Mouse (Mus musculus) cerebral cortex, adult 2 months (tissue): ENCODE results near the gene Psma7.

Experiments used
- WGBS: fragments of 180-500 bp; shearing (Covaris S2); methylation state at CpG from one replicate; pipeline ENCODE4 v1.1.7; 2018; 5-methylcytosine and 5-hydroxymethylcytosine counted together

The Psma7 gene

DNA sequence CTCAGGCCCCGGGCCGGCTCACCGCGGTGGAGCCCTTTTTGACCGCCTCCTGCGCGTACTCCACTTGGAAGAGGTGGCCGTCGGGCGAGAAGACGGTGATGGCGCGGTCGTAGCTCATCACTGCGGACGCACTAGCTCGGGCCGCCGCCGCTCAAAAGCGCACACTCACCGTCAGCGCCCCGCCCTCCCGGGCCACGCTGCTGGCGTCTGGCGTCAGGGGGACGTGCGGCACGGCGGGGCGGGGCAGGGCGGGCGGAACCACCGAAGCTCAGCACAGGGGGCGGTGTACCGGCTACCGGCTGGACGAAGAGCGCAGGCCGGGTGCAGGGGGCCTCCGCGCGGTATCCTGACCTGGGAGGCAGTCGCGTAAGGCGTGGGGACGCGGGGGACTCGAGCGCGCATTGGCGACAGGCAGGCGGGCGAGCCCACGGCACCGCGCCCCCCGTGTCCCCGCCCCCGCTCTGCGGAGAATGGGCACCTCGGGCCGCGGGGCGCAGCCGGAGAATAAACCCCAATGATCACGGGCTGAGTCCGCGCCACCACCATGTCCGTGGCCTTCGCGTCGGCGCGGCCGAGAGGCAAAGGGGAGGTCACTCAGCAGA is at the start of gene Psma7, which contains the start of gene Ss18l1:
Psma7 (minus strand) TSS at position 178 of the 602 bp plus-strand sequence.
Ss18l1 (plus strand) TSS at position 254 of the 602 bp plus-strand sequence.
- WGBS: under 1% methylated on average over 76 of the region's 78 CpGs

DNA sequence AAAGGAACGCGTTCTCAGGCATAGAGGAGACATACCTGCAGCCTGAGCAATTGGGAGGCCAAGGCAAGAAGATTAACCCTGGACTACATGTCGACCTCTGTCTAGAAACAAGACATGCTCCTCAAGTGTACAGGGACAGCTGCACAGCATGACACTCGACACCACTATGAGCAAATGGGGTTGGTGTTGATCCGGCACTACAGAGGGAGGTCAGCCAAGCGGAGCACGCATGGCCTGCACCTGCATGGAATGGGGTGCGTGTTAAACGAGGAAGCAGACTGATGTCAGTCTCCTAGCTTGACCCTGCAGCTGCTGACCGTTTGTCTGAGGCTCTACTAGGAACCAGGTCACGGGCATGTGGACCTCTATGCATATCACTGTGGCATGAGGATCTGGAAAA is 48.1 kb upstream of the Psma7 start:
- 77% methylated on average over 11 of the region's 11 CpGs for WGBS

DNA sequence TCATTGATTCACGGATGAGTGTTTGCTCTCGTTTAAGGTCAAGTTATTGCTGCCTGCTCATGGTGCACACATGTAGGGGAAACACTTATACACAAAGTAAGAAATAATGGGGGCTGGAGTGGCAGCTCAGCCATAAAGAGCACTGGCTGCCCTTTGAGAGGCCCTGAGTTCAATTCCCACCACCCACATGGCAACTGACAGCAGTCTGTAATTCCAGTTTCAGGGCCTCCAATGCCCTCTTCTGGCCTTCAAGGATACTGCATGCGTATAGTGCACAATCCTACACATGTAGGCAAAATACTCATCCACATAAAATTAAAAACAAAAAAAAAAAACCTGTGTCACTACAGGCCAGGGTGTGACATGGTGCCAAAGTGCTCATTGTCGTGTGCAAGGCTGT is 45.2 kb upstream of the Psma7 start:
- 90% methylated on average over 4 of the region's 4 CpGs for WGBS

DNA sequence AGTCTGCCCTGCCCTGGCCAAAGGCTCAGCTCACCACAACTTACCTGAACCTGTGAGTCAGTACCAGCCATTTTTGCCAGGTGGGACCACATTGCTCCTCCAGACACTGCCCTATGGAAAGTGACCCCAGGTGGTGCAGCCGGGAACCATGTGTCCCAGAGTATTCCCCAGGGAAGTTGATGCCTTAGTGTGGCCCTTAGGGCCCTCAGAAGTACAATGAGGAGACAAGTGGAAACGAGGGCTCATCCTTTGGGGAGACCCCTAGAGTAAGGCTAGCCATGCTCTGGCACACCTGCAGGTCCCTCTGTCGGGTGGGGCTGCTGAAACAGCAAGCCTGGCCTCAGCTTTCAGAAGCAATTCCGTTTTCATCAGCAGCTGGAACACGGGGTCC is 44.4 kb upstream of the Psma7 start:
- 83% methylated on average over 5 of the region's 5 CpGs for WGBS

DNA sequence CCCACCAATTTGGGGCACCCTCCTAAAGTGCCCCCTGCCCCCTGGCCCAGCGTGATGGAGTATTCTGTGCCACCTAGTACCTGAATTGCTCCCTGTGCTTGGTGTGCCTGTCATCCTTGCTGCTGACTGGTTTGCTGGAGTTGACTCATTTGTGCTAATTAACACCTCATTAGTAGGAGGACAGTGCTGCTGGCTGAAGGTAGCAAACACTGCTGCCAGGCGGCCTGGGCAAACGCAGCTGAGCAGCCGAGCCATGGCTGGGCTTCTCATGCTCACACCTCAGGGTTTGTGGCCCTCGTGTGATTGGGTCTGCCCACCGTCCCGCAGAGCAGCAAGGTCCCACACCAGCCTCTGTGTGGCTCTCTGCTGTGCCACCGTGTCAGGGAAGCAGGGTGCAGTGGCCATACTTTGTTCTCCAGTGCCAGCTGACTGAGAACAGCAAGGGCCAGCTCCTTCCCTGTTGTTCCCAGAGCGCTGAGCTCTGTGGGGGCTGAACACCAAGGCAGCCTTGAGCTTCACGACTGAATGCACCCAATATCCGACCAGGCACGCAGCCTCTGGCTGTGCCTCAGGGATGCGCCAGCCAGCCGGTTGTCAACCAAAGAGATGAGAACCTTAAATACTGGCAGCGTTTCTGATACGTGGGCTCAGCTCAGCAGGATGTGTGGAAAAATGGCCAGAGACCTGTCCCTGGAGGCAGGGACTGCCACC is 43.8 kb upstream of the Psma7 start:
- WGBS: 56% methylated on average over 16 of the region's 16 CpGs

DNA sequence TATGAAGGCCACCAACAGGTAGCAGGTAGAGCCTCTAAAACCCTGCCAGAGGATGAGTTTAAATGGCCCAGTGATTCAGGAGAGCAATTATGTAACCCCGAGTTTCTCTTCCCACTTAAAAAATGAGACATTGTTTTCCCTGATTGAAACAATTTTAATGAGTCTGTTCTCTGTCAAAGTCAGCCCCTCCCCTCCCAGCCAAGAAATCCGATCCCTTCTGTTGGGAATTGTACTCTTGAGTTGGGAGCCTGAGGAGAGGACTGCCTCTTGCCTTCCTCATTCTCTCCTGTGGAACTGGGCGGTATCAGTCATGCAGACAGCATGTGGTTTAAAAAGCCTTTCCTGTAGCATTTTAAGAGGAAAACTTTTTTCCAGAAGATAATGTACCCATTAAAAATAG is 42.3 kb upstream of the Psma7 start:
- 47% methylated on average over 3 of the region's 3 CpGs for WGBS

DNA sequence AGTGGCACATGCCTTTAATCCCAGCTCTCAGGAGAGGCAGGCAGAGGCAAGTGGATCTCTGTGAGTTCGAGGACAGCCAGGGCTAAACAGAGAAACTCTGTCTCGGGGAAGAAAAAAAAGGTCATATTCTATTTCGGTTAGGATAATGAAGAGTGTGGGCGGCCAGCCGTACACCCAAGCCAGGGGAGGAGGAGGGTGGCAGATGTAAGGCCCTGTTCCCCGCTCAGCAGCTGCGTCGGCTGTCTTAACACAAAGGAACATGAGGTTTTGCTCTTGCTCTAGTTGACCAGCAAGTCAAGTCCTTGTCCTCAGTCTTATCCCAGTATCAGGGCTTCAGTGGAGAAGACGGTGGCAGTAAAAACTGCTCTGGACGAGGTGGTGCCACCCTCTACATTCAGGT is 40.8 kb upstream of the Psma7 start:
- 64% methylated on average over 10 of the region's 10 CpGs for WGBS

DNA sequence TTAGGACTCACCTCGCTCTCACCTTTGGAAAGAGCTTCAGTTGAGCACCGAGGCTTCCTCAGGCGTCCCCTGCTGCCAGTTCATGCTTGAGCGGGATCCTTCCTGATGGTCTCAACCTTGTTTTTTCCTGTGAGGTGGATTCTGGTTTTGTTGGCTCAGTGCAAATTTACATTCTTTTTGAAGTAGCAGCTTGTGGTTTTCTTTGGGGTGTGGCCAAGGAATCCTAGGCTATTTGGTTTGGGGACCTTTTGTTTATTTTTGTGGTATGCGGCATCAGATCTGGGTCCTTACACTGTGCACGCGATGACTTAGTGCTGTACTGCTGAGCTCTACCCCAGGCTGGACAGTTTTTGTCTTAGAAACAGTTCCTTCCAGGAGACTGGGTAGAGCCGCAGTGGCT is 38.4 kb upstream of the Psma7 start:
- WGBS: 74% methylated on average over 8 of the region's 8 CpGs

DNA sequence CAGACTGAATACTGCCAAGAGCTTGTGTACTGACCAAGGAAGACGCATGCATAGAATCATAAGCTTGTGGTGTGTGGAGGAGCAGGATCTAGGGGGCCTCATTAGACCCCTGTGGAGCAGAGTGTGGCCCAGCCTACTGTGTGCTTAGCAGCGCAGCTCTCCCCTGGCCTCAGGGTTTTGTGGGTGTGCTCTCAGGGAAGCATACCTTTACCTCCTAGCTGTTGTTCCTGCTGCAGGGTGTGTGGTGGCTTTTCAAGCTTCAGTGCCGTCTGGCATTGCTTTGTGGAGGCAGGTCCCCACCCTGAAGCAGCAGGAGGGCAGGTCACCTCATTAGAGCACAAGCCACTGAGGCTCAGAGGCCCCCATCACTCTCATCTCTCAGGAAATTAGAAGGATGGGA is 35.4 kb upstream of the Psma7 start:
- WGBS: 87% methylated on average over 3 of the region's 3 CpGs

DNA sequence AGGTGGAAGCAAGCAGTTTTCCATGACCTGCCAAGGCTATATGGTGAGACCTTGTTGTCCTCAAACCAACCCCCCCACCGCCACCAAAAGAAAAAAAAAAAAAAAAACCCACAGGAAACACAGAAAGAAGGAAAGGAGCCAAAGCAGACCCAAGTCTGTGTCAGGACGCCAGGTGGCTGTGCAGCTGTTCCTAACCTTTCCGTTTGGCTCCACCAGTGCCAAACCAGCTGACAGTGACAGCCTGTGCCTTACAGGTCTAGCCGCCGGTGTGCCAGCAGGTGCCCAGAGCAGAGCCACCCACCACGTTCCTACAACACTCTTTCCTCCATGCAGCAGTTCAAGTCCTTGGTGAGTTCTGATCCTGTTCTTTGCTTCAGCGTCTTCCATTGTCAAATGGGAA is 30.7 kb upstream of the Psma7 start:
- 87% methylated on average over 7 of the region's 7 CpGs for WGBS

DNA sequence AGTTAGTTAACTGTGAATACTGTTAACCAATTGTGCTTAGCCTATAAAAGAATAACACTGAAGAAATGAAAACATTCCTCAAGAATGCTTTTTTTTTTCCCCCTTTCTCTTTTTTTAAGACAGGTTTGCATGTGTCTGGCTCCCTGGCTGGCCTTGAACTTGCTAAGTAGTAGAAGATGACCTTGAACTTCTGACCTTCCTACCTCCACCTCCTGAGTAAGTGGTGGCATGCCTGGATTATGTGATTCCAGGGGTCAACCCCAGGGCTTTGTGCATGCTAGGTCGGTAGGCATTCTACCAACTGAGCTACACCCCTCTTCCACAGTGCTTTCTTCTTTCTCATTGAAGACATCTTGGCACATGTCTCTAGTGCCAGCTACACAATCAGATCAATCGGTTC is 29.4 kb upstream of the Psma7 start:
- WGBS: 84% methylated on average over 2 of the region's 2 CpGs

DNA sequence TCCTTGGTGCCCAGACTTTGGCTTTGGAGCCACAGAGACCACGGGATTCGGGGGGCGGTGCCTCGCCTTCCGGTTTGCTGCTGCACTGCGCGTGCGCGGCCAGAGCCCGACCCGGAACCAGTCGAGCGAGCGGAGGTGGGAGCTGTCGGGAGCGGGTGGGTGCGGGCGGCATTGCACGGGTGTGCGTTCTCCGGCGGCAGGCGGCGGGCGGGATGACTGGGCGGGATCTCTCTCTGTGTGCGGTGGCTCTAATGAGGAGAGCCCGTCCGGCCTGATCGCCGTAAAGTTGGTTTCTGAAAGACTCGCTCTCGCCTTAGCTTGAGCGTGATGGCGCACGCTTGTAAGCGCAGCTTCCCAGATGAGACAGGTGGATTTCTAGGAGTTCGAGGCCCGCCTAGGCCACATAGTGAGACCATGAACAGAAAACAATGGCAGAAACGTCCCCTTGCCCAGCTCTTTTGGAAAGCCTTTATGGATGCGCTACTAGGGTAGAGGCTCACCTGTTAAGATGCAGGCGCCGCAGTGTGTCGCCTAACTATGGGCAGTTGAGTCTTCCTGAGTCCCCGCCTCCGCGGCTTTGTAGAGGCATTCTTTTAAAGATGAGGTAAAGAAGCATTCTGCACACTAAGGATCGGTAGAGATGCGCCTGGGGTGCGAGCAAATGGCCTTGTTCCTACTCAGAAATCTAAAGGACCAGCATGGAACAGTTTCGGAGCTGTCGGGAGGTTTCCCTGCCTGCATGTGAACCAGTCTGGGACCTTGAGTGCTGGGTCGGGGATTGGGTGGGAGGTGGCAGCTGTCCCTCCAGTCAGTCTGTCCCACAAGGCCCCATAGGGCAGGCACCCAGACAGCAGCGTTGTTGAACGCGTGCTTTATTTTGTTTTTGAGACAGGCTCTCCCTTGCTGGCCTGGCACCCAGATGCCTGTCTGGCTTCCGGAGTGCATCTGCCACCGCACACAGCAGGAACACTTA is 28.5 kb upstream of the Psma7 start, which contains the start of gene Mtg2:
Mtg2 (plus strand) TSS at position 108 of the 973 bp plus-strand sequence.
- 1% methylated on average over 58 of the region's 58 CpGs for WGBS

DNA sequence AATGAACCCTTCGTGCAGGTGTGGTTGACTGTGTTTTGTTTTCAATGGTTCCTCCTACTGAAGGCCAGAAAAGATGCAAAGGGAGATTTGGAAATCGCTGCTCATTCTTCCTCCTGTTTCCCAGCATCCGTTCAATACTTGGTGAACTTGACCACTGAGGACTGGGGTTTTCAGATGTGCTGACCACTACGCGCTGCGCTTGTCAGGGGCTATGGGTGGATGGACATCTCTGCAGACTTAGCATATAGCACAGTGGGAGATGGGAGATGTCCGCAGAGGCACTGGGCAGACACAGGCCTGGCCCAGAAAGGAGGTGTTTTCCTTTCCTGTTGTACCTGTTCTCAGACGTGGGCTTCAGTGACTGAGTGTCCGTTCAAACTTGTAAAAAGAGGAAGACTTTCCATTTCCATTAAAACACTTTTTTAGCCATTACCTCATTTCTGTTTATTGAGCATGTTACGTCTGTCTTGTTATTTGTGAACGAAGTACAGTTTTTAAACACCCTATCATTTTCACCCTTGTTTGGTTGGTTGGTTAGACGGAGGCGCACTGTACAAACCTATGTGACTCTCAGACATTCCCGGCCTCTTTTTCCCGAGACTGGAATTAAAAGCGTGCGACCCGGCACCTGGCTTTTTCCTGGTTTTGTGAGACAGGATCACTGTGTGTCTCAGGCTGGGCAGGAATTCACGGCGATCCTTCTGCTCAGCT is 27.7 kb upstream of the Psma7 start:
- WGBS: 32% methylated on average over 20 of the region's 20 CpGs

DNA sequence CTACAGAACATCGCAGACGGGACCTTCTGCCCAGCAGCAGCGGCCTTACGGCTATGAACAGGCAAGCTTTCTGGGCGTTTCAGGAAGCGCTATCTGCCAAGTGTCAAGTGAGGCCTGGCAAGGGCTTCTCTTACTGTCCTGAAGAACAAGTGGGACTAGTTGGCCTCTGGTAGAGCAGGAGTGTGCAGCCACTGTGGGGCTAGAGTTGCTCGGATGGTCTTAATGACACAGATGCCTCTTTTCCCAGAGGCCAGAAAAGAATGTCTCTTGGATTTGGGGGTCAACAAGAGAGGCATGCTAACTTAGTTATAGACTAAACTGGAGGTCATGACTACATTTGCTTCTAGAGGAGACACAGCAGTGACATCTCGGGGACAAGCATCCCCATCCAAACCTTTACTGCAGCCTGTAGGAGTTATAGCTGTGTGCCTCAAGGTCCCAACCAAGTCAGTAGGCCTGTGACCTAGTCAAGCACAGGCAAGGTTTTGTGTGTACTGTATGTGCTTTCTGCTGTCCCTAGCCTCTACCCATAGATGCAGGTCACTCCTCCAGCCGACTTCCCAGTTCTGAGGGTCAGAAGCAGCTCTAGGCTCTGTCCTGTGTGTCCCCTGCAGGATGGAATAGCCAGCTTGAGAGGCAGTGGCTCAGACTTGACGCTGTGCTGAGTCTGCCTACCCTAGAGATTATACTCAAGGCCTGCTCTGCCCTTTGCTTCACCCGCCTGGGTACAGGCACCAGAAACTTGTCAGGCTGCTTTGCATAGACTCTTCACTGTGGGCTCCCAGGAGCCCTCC is 21.3 kb upstream of the Psma7 start:
- 93% methylated on average over 11 of the region's 11 CpGs for WGBS

DNA sequence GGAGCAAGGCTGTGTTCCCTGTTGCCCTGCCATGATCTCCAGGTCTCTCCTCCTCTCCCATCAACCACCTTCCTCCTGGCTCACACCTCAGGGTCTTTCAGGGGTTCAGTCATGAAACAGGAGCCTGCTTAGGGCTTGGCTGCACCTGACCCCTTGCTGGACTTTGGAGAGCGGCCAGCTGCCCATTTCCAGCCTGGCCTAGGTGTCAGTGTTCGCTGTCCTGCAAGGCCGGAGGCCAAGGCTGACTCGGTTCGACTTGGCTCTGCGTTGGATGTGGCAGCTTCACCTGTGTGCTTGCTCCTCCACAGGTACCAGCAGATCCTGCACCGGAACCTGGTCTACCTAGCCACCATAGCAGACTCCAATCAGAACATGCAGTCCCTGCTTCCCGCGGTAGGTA is 10.8 kb upstream of the Psma7 start:
- 96% methylated on average over 9 of the region's 9 CpGs for whole genome bisulfite sequencing

DNA sequence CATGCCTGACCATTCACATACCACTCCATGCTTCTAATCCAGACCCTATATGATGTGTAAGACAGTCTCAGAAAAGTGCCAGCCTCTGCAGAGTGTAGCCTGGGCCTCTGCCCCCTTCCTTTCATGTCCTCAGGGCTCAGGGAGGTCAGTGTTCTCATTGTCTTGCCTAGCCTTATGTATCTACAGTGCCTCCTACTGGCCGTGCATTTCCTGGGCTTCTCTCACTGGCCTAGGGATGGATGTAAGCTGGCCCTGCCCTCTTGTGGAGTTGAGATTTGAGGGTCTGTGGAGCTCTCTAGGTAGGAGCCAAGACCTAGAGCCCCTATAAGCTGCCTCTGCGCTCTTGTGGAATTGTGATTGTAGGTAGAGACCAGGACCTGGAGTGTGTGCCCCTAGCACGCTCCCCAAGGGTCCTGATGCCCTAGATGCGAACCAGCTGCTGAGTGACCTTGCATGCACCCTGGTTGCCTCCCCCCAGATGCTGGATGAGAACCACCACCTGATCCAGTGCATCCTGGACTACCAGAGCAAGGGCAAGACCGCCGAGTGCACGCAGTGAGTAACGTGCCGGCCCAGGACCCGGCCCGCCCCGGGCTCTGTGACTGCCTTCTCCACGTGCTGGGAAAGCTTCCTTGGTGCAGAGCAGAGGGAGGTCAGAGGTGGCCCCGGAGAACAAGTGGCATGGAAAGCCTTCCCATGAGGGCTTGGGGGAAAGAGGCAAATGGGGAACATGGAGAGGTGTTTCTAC is 9.9 kb upstream of the Psma7 start:
- 91% methylated on average over 14 of the region's 14 CpGs for WGBS

DNA sequence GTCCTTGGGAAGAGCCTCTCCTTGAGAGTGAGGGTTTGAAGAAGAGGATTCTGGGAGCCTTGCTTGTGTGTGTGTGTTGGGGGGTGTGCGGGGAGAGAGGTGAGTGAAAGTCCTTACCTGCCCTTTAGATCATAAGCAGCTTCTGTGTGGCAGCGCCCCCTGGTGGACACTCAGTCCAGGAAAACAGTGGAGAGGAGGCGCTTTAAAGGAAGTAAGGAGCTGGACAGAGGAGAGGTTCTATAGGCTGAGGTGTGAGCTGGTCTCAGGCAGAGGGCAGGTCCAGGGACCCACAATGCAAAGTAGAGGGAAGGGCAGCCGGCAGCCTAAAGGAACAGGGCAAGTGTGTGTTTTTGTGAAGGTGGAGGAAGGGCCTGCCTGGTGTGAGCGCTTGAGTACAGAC is 8.8 kb upstream of the Psma7 start:
- 27% methylated on average over 5 of the region's 5 CpGs for WGBS

DNA sequence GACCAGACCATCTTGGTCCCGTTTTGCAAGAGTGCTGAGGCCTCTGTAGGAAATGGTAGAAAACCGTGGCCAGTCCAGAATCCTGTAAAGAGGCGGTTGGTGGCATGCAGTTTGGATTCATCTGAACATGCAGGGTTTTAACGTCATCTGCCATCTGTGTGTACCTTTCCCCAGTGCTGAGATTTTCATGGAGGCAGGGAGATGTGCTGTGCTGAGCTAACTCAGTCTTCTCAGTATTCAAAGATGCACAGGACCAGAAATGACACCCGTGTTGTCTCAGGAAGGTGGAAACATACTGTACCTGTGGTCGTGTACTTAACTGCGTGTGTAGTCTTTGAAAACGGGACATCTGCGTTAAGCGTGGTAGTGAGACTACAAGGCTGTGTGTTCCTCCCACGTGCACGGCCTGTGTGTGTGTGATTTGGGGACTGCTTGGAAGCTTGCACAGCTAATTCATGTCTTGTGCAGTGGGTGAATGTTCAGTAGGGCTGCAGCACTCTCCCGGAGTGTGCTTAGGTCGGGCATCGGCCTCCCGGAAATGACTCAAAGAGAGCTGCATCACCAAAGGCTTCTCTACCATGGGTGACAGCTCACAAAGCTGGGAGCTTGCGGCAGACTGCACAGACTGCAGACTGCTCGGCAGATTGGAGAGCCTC is 5.9 kb upstream of the Psma7 start:
- WGBS: 60% methylated on average over 18 of the region's 18 CpGs

DNA sequence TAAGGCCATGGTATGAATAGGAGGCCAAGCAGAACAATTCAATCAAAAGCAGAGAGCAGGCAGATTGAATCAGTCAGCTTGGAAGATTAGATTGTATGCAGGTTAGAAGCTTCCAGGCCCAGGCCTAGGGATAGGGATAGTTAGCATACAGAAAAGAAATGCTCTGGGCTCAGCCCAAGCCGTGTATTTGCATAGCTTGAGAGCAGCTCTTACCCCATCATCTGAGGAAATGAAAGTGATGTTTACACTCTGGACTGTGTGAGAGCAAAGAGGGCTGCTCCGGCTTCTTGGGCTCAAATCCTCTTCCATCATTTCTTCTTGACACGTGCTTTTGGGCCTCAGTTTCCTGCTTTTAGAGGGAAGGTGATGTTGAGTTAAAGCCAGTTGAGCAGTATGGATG is 5.3 kb upstream of the Psma7 start:
- 72% methylated on average over 3 of the region's 3 CpGs for WGBS

DNA sequence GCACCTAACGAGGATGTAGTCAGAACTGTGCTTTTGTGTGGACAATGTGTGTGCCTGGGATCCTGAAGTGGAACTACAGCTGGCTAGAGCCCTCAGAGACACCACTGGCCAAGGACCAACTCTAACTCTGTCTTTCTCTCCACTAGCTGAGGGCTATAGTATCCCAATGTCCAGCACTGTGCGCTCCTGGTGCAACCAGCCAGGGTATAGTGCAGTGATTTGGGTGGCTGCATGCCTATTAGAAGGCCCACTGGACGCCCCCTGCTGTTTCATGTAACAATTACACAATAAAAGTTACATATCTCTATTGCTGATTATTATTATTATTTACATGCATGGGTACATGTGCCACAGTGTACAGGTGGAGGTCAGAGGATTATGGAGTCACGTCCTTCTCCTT is 3.0 kb upstream of the Psma7 start:
- 41% methylated on average over 4 of the region's 4 CpGs for WGBS
